Mouse (Mus musculus) olfactory bulb, adult 2 months (tissue): Measurements from ENCODE around the gene Sult2b1.

Experiments
- CTCF ChIP-seq: fragments of 200-500 bp; IDR thresholded peaks from 2 replicates; pipeline ENCODE4 v1.5.1; 2012; ENCODE audit warnings: low read depth, mild to moderate bottlenecking, low read length, moderate library complexity; ENCODE audit not compliant: insufficient read depth
- POLR2A ChIP-seq: fragments of 200-500 bp; IDR thresholded peaks from 2 replicates; pipeline ENCODE4 v1.6.1; 2012; ENCODE audit warnings: mild to moderate bottlenecking, low read depth, low read length, moderate library complexity; ENCODE audit not compliant: insufficient read depth

DNA sequence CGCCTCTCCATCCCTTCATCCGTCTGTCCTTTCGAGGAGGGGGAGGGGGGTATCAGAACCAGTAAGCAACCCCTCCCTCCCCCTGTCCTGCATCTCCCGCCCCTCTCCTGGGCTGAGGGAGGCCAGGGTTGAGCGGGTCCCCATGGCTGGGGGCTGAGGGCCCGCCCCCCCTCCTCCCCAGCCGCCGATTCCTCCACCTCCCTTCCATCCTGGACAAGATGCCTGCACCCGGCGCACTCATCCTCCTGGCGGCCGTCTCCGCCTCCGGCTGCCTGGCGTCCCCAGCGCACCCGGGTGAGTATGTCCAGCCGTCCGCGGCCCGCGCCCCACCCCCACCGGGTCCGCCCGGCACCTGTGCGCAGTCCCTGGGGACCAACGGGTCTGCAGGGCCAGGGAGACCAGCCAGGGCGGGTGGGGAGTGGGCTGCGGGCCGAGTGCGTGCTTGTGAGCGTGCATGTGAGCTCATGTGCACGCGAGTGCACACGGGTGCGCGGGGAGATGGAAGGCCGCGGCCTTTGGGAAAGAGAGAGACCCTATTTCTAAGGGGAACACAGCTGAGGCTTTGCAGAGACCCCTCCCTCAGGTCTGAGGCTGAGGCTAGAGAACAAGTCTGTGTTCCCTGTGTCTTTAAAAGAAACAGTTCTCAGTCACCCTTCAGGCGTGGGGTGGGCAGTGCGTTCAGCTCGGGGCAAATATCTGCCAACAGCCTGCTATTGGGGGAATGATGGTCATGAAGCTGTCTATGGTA lies 1.1 kb upstream of the Sult2b1 start:
- TF ChIP-seq POLR2A (no peak; the same call in 1 of the 2 replicates), CTCF (no peak)
